Mouse (Mus musculus) MEL (cell line): ENCODE measurements around the gene Slc22a15. TPM values are rescaled to one million over a fixed set of nuclear protein-coding genes. Genes with fewer than 3 reads are reported as not detected.

Source experiments
- DNase-seq: peaks from one replicate; pipeline ENCODE4 v3.0.0; 2011; ENCODE audit warnings: low read depth, low spot score
- H3K27ac ChIP-seq: 2 replicates; pipeline ENCODE4 v1.5.1; 2012; ENCODE audit warnings: low read depth, mild to moderate bottlenecking, control low read depth, low read length, moderate library complexity; ENCODE audit not compliant: control insufficient read depth
- H3K27me3 ChIP-seq, 2 experiments: fragments of 150-350 bp in 1 of 2; sonication (generic) in 1 of 2; 2 replicates each; pipeline ENCODE4 v1.6.1; 2012; ENCODE audit warnings: low read length in 2 of 2, mild to moderate bottlenecking in 2 of 2, improper control_type of control experiment in 1 of 2, moderate library complexity in 1 of 2; ENCODE audit not compliant: insufficient read depth in 2 of 2, control insufficient read depth in 1 of 2
- H3K36me3 ChIP-seq, 2 experiments: 2 replicates each; pipeline ENCODE4 v1.6.1; 2012 to 2014; ENCODE audit warnings: low read length in 2 of 2, improper control_type of control experiment in 1 of 2, inconsistent platforms in 1 of 2, mild to moderate bottlenecking in 1 of 2; ENCODE audit not compliant: insufficient read depth in 2 of 2, control insufficient read depth in 1 of 2
- H3K4me1 ChIP-seq, 2 experiments: fragments of 150-350 bp in 1 of 2; sonication (generic) in 1 of 2; 2 replicates each; pipeline ENCODE4 v1.6.1; 2012; ENCODE audit warnings: low read length in 2 of 2, improper control_type of control experiment in 1 of 2, mild to moderate bottlenecking in 1 of 2; ENCODE audit not compliant: insufficient read depth in 2 of 2, control insufficient read depth in 1 of 2
- H3K4me3 ChIP-seq, 2 experiments: fragments of 150-350 bp in 1 of 2; sonication (generic) in 1 of 2; 2 replicates each; pipeline ENCODE4 v1.5.1; 2012; ENCODE audit warnings: low read depth in 2 of 2, low read length in 2 of 2, mild to moderate bottlenecking in 2 of 2, moderate library complexity in 2 of 2, control low read depth in 1 of 2, improper control_type of control experiment in 1 of 2; ENCODE audit not compliant: control insufficient read depth in 1 of 2, insufficient read depth in 1 of 2
- H3K79me2 ChIP-seq: 2 replicates; pipeline ENCODE4 v1.6.1; 2012; ENCODE audit warnings: mild to moderate bottlenecking, low read length, moderate library complexity; ENCODE audit not compliant: control insufficient read depth, poor library complexity, insufficient read depth
- H3K9ac ChIP-seq: 2 replicates; pipeline ENCODE4 v1.6.1; 2012; ENCODE audit warnings: low read depth, mild to moderate bottlenecking, control low read depth, low read length, moderate library complexity; ENCODE audit not compliant: control insufficient read depth, poor library complexity, severe bottlenecking
- H3K9me3 ChIP-seq: fragments of 150-350 bp; sonication (generic); replicated peaks from 2 replicates; pipeline ENCODE4 v1.6.1; 2012; ENCODE audit warnings: mild to moderate bottlenecking, low read length, improper control_type of control experiment, moderate library complexity; ENCODE audit not compliant: insufficient read depth
- BHLHE40 ChIP-seq: IDR thresholded peaks from 2 replicates; pipeline ENCODE4 v1.6.1; 2012; ENCODE audit warnings: low read depth, mild to moderate bottlenecking, inconsistent platforms, low read length, improper control_type of control experiment, borderline replicate concordance
- CHD1 ChIP-seq: IDR thresholded peaks from 2 replicates; pipeline ENCODE4 v1.6.1; 2012; ENCODE audit warnings: low read depth, mild to moderate bottlenecking, inconsistent platforms, low read length, improper control_type of control experiment
- ELF1 ChIP-seq: IDR thresholded peaks from 2 replicates; pipeline ENCODE4 v1.6.1; 2014; ENCODE audit warnings: low read depth, mild to moderate bottlenecking, inconsistent platforms, low read length, improper control_type of control experiment, moderate library complexity
- ETS1 ChIP-seq: IDR thresholded peaks from 2 replicates; pipeline ENCODE4 v1.6.1; 2012; ENCODE audit warnings: low read depth, mild to moderate bottlenecking, inconsistent platforms, low read length, improper control_type of control experiment, moderate library complexity
- GABPA ChIP-seq: IDR thresholded peaks from 2 replicates; pipeline ENCODE4 v1.6.1; 2012; ENCODE audit warnings: low read depth, mild to moderate bottlenecking, inconsistent platforms, low read length, improper control_type of control experiment, moderate library complexity
- KAT2A ChIP-seq: conservative IDR thresholded peaks from 2 replicates; pipeline ENCODE4 v1.6.1; 2012; ENCODE audit warnings: low read depth, low read length, improper control_type of control experiment, inconsistent platforms
- MAFK ChIP-seq: IDR thresholded peaks from 2 replicates; pipeline ENCODE4 v1.6.1; 2011; ENCODE audit warnings: low read depth, mild to moderate bottlenecking, low read length, improper control_type of control experiment, borderline replicate concordance
- MAX ChIP-seq: IDR thresholded peaks from 2 replicates; pipeline ENCODE4 v1.6.1; 2011; ENCODE audit warnings: low read length, improper control_type of control experiment
- MAZ ChIP-seq: IDR thresholded peaks from 2 replicates; pipeline ENCODE4 v1.6.1; 2012; ENCODE audit warnings: low read depth, mild to moderate bottlenecking, inconsistent platforms, low read length, improper control_type of control experiment
- MEF2A ChIP-seq: IDR thresholded peaks from 2 replicates; pipeline ENCODE4 v1.6.1; 2014; ENCODE audit warnings: low read depth, mild to moderate bottlenecking, inconsistent platforms, low read length, improper control_type of control experiment; ENCODE audit not compliant: poor library complexity, insufficient replicate concordance, severe bottlenecking; ENCODE audit errors: extremely low read depth
- MXI1 ChIP-seq: IDR thresholded peaks from 2 replicates; pipeline ENCODE4 v1.6.1; 2011; ENCODE audit warnings: mild to moderate bottlenecking, low read depth, low read length, improper control_type of control experiment
- MYB ChIP-seq: IDR thresholded peaks from 2 replicates; pipeline ENCODE4 v1.6.1; 2011; ENCODE audit warnings: mild to moderate bottlenecking, low read depth, low read length, improper control_type of control experiment
- MYC ChIP-seq: IDR thresholded peaks from 2 replicates; pipeline ENCODE4 v1.6.1; 2011; ENCODE audit warnings: low read depth, mild to moderate bottlenecking, low read length, improper control_type of control experiment, moderate library complexity
- NRF1 ChIP-seq: IDR thresholded peaks from 2 replicates; pipeline ENCODE4 v1.6.1; 2014; ENCODE audit warnings: low read depth, mild to moderate bottlenecking, inconsistent platforms, low read length, improper control_type of control experiment, moderate library complexity; ENCODE audit not compliant: poor library complexity, insufficient read depth, severe bottlenecking
- POLR2A ChIP-seq, 2 experiments: IDR thresholded peaks; 2 replicates each; pipeline ENCODE4 v1.6.1; 2011 to 2012; ENCODE audit warnings: low read length in 2 of 2, mild to moderate bottlenecking in 2 of 2, control low read depth in 1 of 2, improper control_type of control experiment in 1 of 2, low read depth in 1 of 2, moderate library complexity in 1 of 2; ENCODE audit not compliant: control insufficient read depth in 1 of 2, insufficient read depth in 1 of 2, poor library complexity in 1 of 2
- RCOR1 ChIP-seq: IDR thresholded peaks from 2 replicates; pipeline ENCODE4 v1.6.1; 2012; ENCODE audit warnings: low read depth, mild to moderate bottlenecking, inconsistent platforms, low read length, improper control_type of control experiment
- SMC3 ChIP-seq: IDR thresholded peaks from 2 replicates; pipeline ENCODE4 v1.6.1; 2011; ENCODE audit warnings: low read depth, low read length, improper control_type of control experiment
- TAL1 ChIP-seq: IDR thresholded peaks from 2 replicates; pipeline ENCODE4 v1.6.1; 2012; ENCODE audit warnings: mild to moderate bottlenecking, inconsistent platforms, low read length, moderate library complexity, mixed read lengths
- TCF12 ChIP-seq: IDR thresholded peaks from 2 replicates; pipeline ENCODE4 v1.6.1; 2014; ENCODE audit warnings: low read depth, mild to moderate bottlenecking, inconsistent platforms, low read length, improper control_type of control experiment, moderate library complexity
- USF2 ChIP-seq, 2 experiments: IDR thresholded peaks; 2 replicates each; pipeline ENCODE4 v1.6.1; 2011 to 2012; ENCODE audit warnings: improper control_type of control experiment in 2 of 2, low read length in 2 of 2, borderline replicate concordance in 1 of 2, inconsistent platforms in 1 of 2, low read depth in 1 of 2, mild to moderate bottlenecking in 1 of 2; ENCODE audit not compliant: insufficient read depth in 1 of 2
- ZC3H11A ChIP-seq: IDR thresholded peaks from 2 replicates; pipeline ENCODE4 v1.6.1; 2012; ENCODE audit warnings: low read depth, mild to moderate bottlenecking, inconsistent platforms, low read length, improper control_type of control experiment
- ZKSCAN1 ChIP-seq: IDR thresholded peaks from 2 replicates; pipeline ENCODE4 v1.6.1; 2012; ENCODE audit warnings: low read depth, mild to moderate bottlenecking, inconsistent platforms, low read length, improper control_type of control experiment, moderate library complexity
- ZMIZ1 ChIP-seq: IDR thresholded peaks from 2 replicates; pipeline ENCODE4 v1.6.1; 2012; ENCODE audit warnings: low read depth, mild to moderate bottlenecking, inconsistent platforms, low read length, improper control_type of control experiment, moderate library complexity
- ZNF384 ChIP-seq: IDR thresholded peaks from 2 replicates; pipeline ENCODE4 v1.6.1; 2012; ENCODE audit warnings: low read depth, mild to moderate bottlenecking, inconsistent platforms, low read length, improper control_type of control experiment
- polyA plus RNA-seq, 2 experiments: library from polyadenylated mRNA; stranded (reverse) in 1 of 2; unstranded in 1 of 2; fragments of >175 nt in 1 of 2; fragments of >200 nt in 1 of 2; gene quantifications; 2 replicates each; pipeline versions ENCODE4 v1.2.1 to v1.2.4; 2012; ENCODE audit warnings: low replicate concordance in 2 of 2, low read depth in 1 of 2; ENCODE audit not compliant: insufficient read length in 2 of 2, insufficient read depth in 1 of 2, missing spikeins in 1 of 2
- total RNA-seq: library from RNA; depleted of rRNA; stranded (reverse); fragments of 300-350 nt; gene quantifications from 2 replicates; pipeline ENCODE4 v1.2.3, GENCODE M21; 2012

Gene Slc22a15
- total and polyA plus RNA-seq, 3 experiments, result 2.2 to 7.9 TPM; not detected in 1

- Histone ChIP-seq H3K9me3 (no peaks in the 10 kb centered on the region), H3K4me3 (no peak overlapping the region), H3K9ac (no peak overlapping the region), H3K36me3 (no peaks in the 10 kb centered on the region), H3K79me2 (no peaks in the 10 kb centered on the region), H3K27ac (no peak overlapping the region), H3K27me3 (no peaks in the 10 kb centered on the region), H3K4me1 (no peaks in the 10 kb centered on the region)
- no peak for DNase-seq
- no peak for TF ChIP-seq TCF12
Measured at GRCm38 (mm10) chr3:101907049-101907448, 17.2 kb downstream of the Slc22a15 start.

DNA sequence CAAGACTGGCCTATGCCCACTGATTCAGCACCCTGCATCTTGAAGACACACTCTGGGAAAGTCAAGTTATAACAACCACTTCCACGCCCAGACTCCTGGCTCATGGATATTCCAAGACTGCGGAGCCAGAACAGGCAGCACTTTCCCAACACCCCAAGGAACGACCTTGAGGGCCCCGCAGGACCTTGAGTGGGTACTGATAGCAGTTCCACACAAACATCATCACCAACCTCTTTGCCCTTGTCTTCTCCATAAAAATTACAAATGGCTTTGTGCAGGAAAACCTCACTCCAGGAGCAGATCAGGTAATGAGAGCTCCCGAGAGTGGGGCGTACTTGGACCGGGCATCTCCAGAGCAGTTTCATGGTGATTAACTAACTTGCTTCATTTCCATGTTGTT, 19.5 kb downstream of the Slc22a15 start:
- no peak for TF ChIP-seq ZC3H11A
- no peak for TF ChIP-seq ZKSCAN1
- no peak for TF ChIP-seq MEF2A
- TF ChIP-seq GABPA, result no peak
- Histone ChIP-seq H3K4me3 (no peak overlapping the region), H3K36me3 (no peaks in the 10 kb centered on the region)

GRCm38 (mm10) chr3:101903091-101903490, 21.2 kb downstream of the Slc22a15 start:
- no peak overlapping the region for H3K4me3 ChIP-seq
- no peaks in the 10 kb centered on the region for H3K4me1 ChIP-seq
- TF ChIP-seq MYC (no peak), USF2 (IDR thresholded peaks at IDR 0.05; ENCODE audit: borderline replicate concordance in 1 of 2, insufficient read depth in 1 of 2, low read depth in 1 of 2, low read length in 2 of 2) (no peak), MXI1 (no peak), ZMIZ1 (no peak), ZNF384 (no peak), ETS1 (no peak), MAFK (no peak), MAX (no peak), MAZ (no peak), MYB (no peak), ELF1 (no peak), NRF1 (no peak), RCOR1 (no peak), KAT2A (no peak), TAL1 (no peak), CHD1 (no peak), MEF2A (no peak), POLR2A (IDR thresholded peaks at IDR 0.05; ENCODE audit: control insufficient read depth in 1 of 2, insufficient read depth in 1 of 2, low read depth in 1 of 2, low read length in 2 of 2, poor library complexity in 1 of 2) (no peak), SMC3 (no peak), BHLHE40 (no peak)
- TF ChIP-seq, all 39 proteins: peak for 0
- H3K9me3 ChIP-seq, result no peaks in the 10 kb centered on the region
- H3K27me3 ChIP-seq, result no peaks in the 10 kb centered on the region
- H3K27ac ChIP-seq, result no peak overlapping the region
- H3K9ac ChIP-seq, result no peak overlapping the region
- no peaks in the 10 kb centered on the region for H3K36me3 ChIP-seq
- H3K79me2 ChIP-seq, result no peaks in the 10 kb centered on the region
- DNase-seq, result no peak

More for the DNA sequence above, 19.5 kb downstream of the Slc22a15 start:
- no peaks in the 10 kb centered on the region for H3K4me1 ChIP-seq
- H3K9me3 ChIP-seq, result no peaks in the 10 kb centered on the region
- H3K27ac ChIP-seq, result no peak overlapping the region
- H3K27me3 ChIP-seq, result no peaks in the 10 kb centered on the region
- DNase-seq, result no peak
- H3K9ac ChIP-seq, result no peak overlapping the region
- no peaks in the 10 kb centered on the region for H3K79me2 ChIP-seq
